Mouse (Mus musculus) thymus, adult 2 months (tissue): Measurements from ENCODE around the gene Cenpv. TPM values are rescaled to one million over a fixed set of nuclear protein-coding genes. Genes with fewer than 3 reads are reported as not detected.

Experiments used
- DNase-seq: peaks from one replicate; pipeline ENCODE4 v3.0.0; 2021
- H3K27ac ChIP-seq: fragments of 200-500 bp; 2 replicates; pipeline ENCODE4 v1.5.1; 2012; ENCODE audit warnings: low read length, control low read depth; ENCODE audit not compliant: control insufficient read depth, insufficient read depth
- H3K27me3 ChIP-seq: fragments of 200-500 bp; 2 replicates; pipeline ENCODE4 v1.6.1; 2012; ENCODE audit warnings: mild to moderate bottlenecking, low read length, moderate library complexity, mixed read lengths; ENCODE audit not compliant: control insufficient read depth, insufficient read depth
- H3K36me3 ChIP-seq: fragments of 200-500 bp; 2 replicates; pipeline ENCODE4 v1.6.1; 2012; ENCODE audit warnings: mild to moderate bottlenecking, low read length, moderate library complexity; ENCODE audit not compliant: control insufficient read depth, insufficient read depth
- H3K4me1 ChIP-seq: fragments of 200-500 bp; replicated peaks from 2 replicates; pipeline ENCODE4 v1.6.1; 2012; ENCODE audit warnings: low read length; ENCODE audit not compliant: control insufficient read depth, insufficient read depth
- H3K4me3 ChIP-seq: fragments of 200-500 bp; 2 replicates; pipeline ENCODE4 v1.5.1; 2012; ENCODE audit warnings: mild to moderate bottlenecking, low read length, control low read depth, moderate library complexity; ENCODE audit not compliant: control insufficient read depth, insufficient read depth
- CTCF ChIP-seq: fragments of 200-500 bp; IDR thresholded peaks from 2 replicates; pipeline ENCODE4 v1.5.1; 2012; ENCODE audit warnings: mild to moderate bottlenecking, control low read depth, low read length, moderate library complexity, borderline replicate concordance; ENCODE audit not compliant: control insufficient read depth, poor library complexity, insufficient read depth; ENCODE audit errors: extremely low read depth
- POLR2A ChIP-seq: fragments of 200-500 bp; IDR thresholded peaks from 2 replicates; pipeline ENCODE4 v1.6.1; 2012; ENCODE audit warnings: mild to moderate bottlenecking, low read length, control low read depth, moderate library complexity; ENCODE audit not compliant: control insufficient read depth, poor library complexity, insufficient read depth; ENCODE audit errors: extremely low read depth
- WGBS: fragments of 180-500 bp; shearing (Covaris S2); methylation state at CpG from one replicate; pipeline ENCODE4 v1.1.7; 2018; 5-methylcytosine and 5-hydroxymethylcytosine counted together
- polyA plus RNA-seq: library from polyadenylated mRNA; depleted of rRNA; stranded (reverse); fragments of >200 nt; gene quantifications from 2 replicates; pipeline ENCODE4 v1.2.3, GENCODE M21; 2012

Gene Cenpv
- polyA plus RNA-seq, 1 experiment, result 12.9 TPM

GRCm38 (mm10) chr11:62563590-62563989 lies 24.5 kb upstream of the Cenpv start:
- no peaks in the 10 kb centered on the region for H3K36me3 ChIP-seq
- TF ChIP-seq CTCF, result no peak
- TF ChIP-seq POLR2A, result no peak
- WGBS, result 96% methylated on average over 2 of the region's 2 CpGs
- no peaks in the 10 kb centered on the region for H3K27me3 ChIP-seq
- DNase-seq, result no peak
- H3K4me3 ChIP-seq, result no peak overlapping the region
- peaks cover 14% of the 10 kb centered on the region for H3K4me1 ChIP-seq
- H3K27ac ChIP-seq, result no peak overlapping the region

- WGBS, result 62% methylated on average over 43 of the region's 43 CpGs
- Histone ChIP-seq H3K27ac (no peak overlapping the region), H3K4me3 (peak overlapping the region; percentile 11; the same call in 1 of the 2 replicates), H3K27me3 (no peaks in the 10 kb centered on the region), H3K4me1 (peaks cover 12% of the 10 kb centered on the region), H3K36me3 (no peaks in the 10 kb centered on the region; the same call in 1 of the 2 replicates)
- TF ChIP-seq POLR2A, result no peak
- no peak for TF ChIP-seq CTCF
- DNase-seq, result no peak
Measured at GRCm38 (mm10) chr11:62560463-62561016, 21.5 kb upstream of the Cenpv start.

GRCm38 (mm10) chr11:62558961-62559646 lies 20.0 kb upstream of the Cenpv start:
- TF ChIP-seq POLR2A, result no peak
- no peak for TF ChIP-seq CTCF
- Histone ChIP-seq H3K4me1 (peaks cover 12% of the 10 kb centered on the region), H3K36me3 (peaks cover 10% of the 10 kb centered on the region), H3K27me3 (no peaks in the 10 kb centered on the region), H3K4me3 (no peak overlapping the region), H3K27ac (peak overlapping the region; percentile 25; the same call in 1 of the 2 replicates)
- no peak for DNase-seq
- 31% methylated on average over 6 of the region's 6 CpGs for WGBS

GRCm38 (mm10) chr11:62558152-62558551 lies 19.1 kb upstream of the Cenpv start:
- WGBS, result 87% methylated on average over 2 of the region's 2 CpGs

GRCm38 (mm10) chr11:62557205-62557604 lies 18.1 kb upstream of the Cenpv start:
- H3K27ac ChIP-seq, result no peak overlapping the region
- TF ChIP-seq POLR2A (no peak), CTCF (no peak)
- no peak for DNase-seq

More at GRCm38 (mm10) chr11:62558152-62558551, 19.1 kb upstream of the Cenpv start:
- TF ChIP-seq CTCF, result no peak
- no peak for TF ChIP-seq POLR2A
- Histone ChIP-seq H3K27me3 (no peaks in the 10 kb centered on the region), H3K27ac (no peak overlapping the region), H3K4me3 (no peak overlapping the region), H3K36me3 (peaks cover 20% of the 10 kb centered on the region), H3K4me1 (peaks cover 12% of the 10 kb centered on the region)
- DNase-seq, result no peak

GRCm38 (mm10) chr11:62555896-62556412 lies 16.9 kb upstream of the Cenpv start:
- no peaks in the 10 kb centered on the region for H3K27me3 ChIP-seq
- H3K4me3 ChIP-seq, result no peak overlapping the region
- DNase-seq, result no peak
- TF ChIP-seq POLR2A (no peak), CTCF (no peak)
- H3K27ac ChIP-seq, result no peak overlapping the region
- H3K4me1 ChIP-seq, result peaks cover 12% of the 10 kb centered on the region
- H3K36me3 ChIP-seq, result peaks cover 21% of the 10 kb centered on the region

More at GRCm38 (mm10) chr11:62557205-62557604, 18.1 kb upstream of the Cenpv start:
- H3K27me3 ChIP-seq, result no peaks in the 10 kb centered on the region
- 84% methylated on average over 5 of the region's 5 CpGs for WGBS
- no peak overlapping the region for H3K4me3 ChIP-seq
- H3K36me3 ChIP-seq, result peaks cover 21% of the 10 kb centered on the region
- peaks cover 12% of the 10 kb centered on the region for H3K4me1 ChIP-seq
